Mouse (Mus musculus) heart, postnatal 14 days (tissue): ENCODE data around the gene Tmc7. TPM values are rescaled to one million over a fixed set of nuclear protein-coding genes. Genes with fewer than 3 reads are reported as not detected.

ENCODE experiments used
- total RNA-seq, 2 experiments: library from RNA; stranded (reverse); gene quantifications; 2 replicates each; pipeline ENCODE4 v1.2.3; 2021

Gene Tmc7
- total RNA-seq, 2 experiments from 2014 or later = 8.6 to 9.6 TPM

Other genes starting within 250 kb of the Tmc7 start
- 1 to 10 TPM; 2.1 to 2.9 TPM for gene Syt17, start 136.5 kb downstream of the Tmc7 start, total RNA-seq
- gene Itpripl2, start 92.8 kb downstream of the Tmc7 start, total RNA-seq = 10 to 100 TPM; 36.5 to 37.6 TPM
- gene Coq7, start 51.4 kb downstream of the Tmc7 start, total RNA-seq = 100 to 1,000 TPM in 1 of 2 experiments, 10 to 100 TPM in 1; 91.9 to 101 TPM
- under 1 TPM; 0.80 to 0.81 TPM for gene Tmc5, start 12.6 kb upstream of the Tmc7 start, total RNA-seq
- gene Gde1, start 121.0 kb upstream of the Tmc7 start, total RNA-seq = 10 to 100 TPM; 25.9 to 28.2 TPM
- gene Ccp110, start 127.8 kb upstream of the Tmc7 start, total RNA-seq = 1 to 10 TPM; 3.2 to 3.4 TPM
- gene Vps35l, start 155.5 kb upstream of the Tmc7 start, total RNA-seq = 10 to 100 TPM; 28.2 TPM